Mouse (Mus musculus) lung, postnatal 0 days (tissue): ENCODE measurements around the gene Thsd1. TPM values are rescaled to one million over a fixed set of nuclear protein-coding genes. Genes with fewer than 3 reads are reported as not detected.
A peak's percentile ranks its signal among the peaks of the same experiment; 100 is the strongest.

Experiments
- ATAC-seq: fragments of 200-750 bp; cut with Nextera tagmentation; 2 replicates; pipeline ENCODE4 v1.8.0; 2017; ENCODE audit warnings: moderate library complexity
- DNase-seq: peaks from one replicate; pipeline ENCODE4 v3.0.0-alpha.2; 2016; ENCODE audit warnings: low spot score
- H3K27ac ChIP-seq: fragments of 300-500 bp; sonication (generic); 2 replicates; pipeline ENCODE4 v1.5.1; 2014; ENCODE audit warnings: antibody characterized with exemption, mild to moderate bottlenecking, low read length, mixed read lengths
- H3K27me3 ChIP-seq: fragments of 300-500 bp; sonication (generic); replicated peaks from 2 replicates; pipeline ENCODE4 v1.6.1; 2014; ENCODE audit warnings: low read length, mixed read lengths; ENCODE audit not compliant: insufficient read depth
- H3K36me3 ChIP-seq: fragments of 300-500 bp; sonication (generic); 2 replicates; pipeline ENCODE4 v1.6.1; 2014; ENCODE audit warnings: low read length, mixed read lengths; ENCODE audit not compliant: insufficient read depth
- H3K4me1 ChIP-seq: fragments of 300-500 bp; sonication (generic); 2 replicates; pipeline ENCODE4 v1.6.1; 2014; ENCODE audit warnings: antibody characterized with exemption, low read depth, low read length, mixed read lengths; ENCODE audit not compliant: insufficient read depth
- H3K4me2 ChIP-seq: fragments of 300-500 bp; sonication (generic); replicated peaks from 2 replicates; pipeline ENCODE4 v1.6.1; 2014; ENCODE audit warnings: low read depth, mild to moderate bottlenecking, low read length, moderate library complexity, mixed read lengths
- H3K4me3 ChIP-seq: fragments of 300-500 bp; sonication (generic); 2 replicates; pipeline ENCODE4 v1.5.1; 2014; ENCODE audit warnings: low read depth, low read length
- H3K9ac ChIP-seq: fragments of 300-500 bp; sonication (generic); replicated peaks from 2 replicates; pipeline ENCODE4 v1.6.1; 2014; ENCODE audit warnings: low read depth, mild to moderate bottlenecking
- H3K9me3 ChIP-seq: fragments of 300-500 bp; sonication (generic); 2 replicates; pipeline ENCODE4 v1.6.1; 2016; ENCODE audit warnings: low read length, mixed read lengths
- CTCF ChIP-seq: IDR thresholded peaks from 2 replicates; pipeline ENCODE4 v1.5.1; 2016; ENCODE audit warnings: antibody characterized with exemption, mild to moderate bottlenecking
- EP300 ChIP-seq: IDR thresholded peaks from 2 replicates; pipeline ENCODE4 v1.6.1; 2016; ENCODE audit warnings: antibody characterized with exemption, mild to moderate bottlenecking, control low read depth
- WGBS: fragments of 180-500 bp; shearing (Covaris S2); extraction: QIAGEN DNeasy Blood & Tissue Kit; methylation state at CpG from one replicate; pipeline ENCODE4 v1.1.7; 2014; 5-methylcytosine and 5-hydroxymethylcytosine counted together
- polyA plus RNA-seq: library from polyadenylated mRNA; unstranded; fragments of >200 nt; fragmentation: Nextera tagmentation; extraction: Ambion mirVana; gene quantifications from 2 replicates; pipeline ENCODE4 v1.2.1, GENCODE M21; 2015

Gene Thsd1
- polyA plus RNA-seq, 1 experiment from 2014 or later: 32.0 TPM

DNA sequence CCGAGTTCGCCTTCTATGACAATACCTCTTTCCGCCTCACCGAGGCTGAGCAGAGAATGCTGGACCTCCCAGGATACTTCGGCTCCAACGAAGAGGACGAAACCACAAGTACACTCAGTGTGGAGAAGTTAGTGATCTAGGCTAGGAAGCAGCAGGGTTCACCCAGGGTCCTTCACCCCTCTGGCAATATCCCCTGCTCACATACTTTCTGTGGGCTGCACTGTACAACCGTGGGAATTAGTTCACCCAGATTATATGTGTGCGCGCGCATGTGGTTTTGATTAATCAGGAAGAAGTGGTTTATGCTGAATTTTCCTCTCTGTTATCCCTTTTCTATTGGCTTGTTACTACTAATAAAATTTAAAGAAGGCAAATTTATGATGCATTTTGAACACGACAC is 32.4 kb downstream of the Thsd1 start:
- H3K27ac ChIP-seq: peak overlapping the region; percentile 52
- ATAC-seq: peak; percentile 17; the same call in 1 of the 2 replicates

DNA sequence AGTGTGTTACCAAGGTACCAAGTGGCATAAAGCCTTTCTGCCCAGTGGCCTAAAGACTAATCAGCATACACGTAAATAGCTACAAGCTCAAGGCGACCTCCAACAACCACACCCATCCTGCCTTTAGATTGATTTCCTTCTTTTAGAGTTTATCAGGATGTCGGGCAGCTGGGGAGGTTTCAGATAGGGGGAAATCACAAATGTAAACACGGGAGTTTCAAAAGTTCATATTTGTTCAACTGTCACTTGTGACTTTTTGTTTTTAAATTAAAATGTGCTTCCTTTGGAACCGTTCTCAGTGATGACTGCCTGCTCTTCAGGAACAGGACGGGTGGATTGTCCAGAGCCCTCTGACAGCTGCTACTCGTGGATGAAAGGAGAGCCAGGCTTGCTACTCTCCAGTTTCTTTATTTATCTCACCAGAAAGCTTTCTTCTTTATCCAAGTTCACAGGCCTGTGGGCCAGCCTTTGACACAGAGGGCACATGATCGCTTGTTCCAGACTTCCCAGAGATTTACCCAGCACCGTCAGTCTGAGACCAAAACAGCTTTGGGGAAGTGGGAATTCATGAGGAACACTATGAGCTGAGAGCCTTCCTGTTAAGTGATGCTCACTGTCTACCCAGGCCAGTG is 33.1 kb downstream of the Thsd1 start:
- Histone ChIP-seq H3K4me2 (no peak overlapping the region), H3K36me3 (no peaks in the 10 kb centered on the region), H3K9ac (no peak overlapping the region), H3K27ac (peak overlapping the region; percentile 57), H3K4me3 (no peak overlapping the region), H3K27me3 (no peaks in the 10 kb centered on the region), H3K9me3 (no peaks in the 10 kb centered on the region), H3K4me1 (0 out of 2 replicates have a peak, but pooled peaks cover 2% of the 10 kb centered on the region)
- DNase-seq: peak; percentile 76
- ATAC-seq: peak; percentile 74
- WGBS: 16% methylated on average over 9 of the region's 9 CpGs
- TF ChIP-seq CTCF: no peak
- peak; percentile 93 for TF ChIP-seq EP300

More for the DNA sequence above, 32.4 kb downstream of the Thsd1 start:
- no peak for DNase-seq
- Histone ChIP-seq H3K4me3 (no peak overlapping the region), H3K36me3 (no peaks in the 10 kb centered on the region), H3K4me2 (no peak overlapping the region), H3K9ac (no peak overlapping the region), H3K9me3 (no peaks in the 10 kb centered on the region), H3K4me1 (0 out of 2 replicates have a peak, but pooled peaks cover 2% of the 10 kb centered on the region), H3K27me3 (no peaks in the 10 kb centered on the region)
- WGBS: 71% methylated on average over 12 of the region's 12 CpGs
- no peak for TF ChIP-seq CTCF
- TF ChIP-seq EP300: no peak

DNA sequence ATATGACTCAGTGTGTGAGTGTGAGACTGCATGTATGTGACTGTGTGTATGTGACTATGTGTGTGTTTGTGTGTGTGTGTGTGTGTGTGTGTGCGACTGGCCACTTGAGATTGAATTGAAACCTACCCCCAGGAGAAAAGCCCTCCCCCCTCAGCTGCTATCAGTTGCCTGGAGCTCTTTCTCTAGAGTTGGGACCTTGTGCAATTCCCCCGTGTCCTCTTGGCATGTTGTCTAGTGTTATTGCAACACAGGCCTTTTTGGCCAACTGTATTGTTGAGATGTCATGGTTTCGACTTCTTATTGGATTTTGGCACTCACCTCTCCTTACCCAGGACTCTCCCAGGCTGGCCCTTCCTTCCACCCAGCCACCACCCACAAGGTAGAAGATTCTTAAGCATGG is 35.2 kb downstream of the Thsd1 start:
- Histone ChIP-seq H3K4me1 (0 out of 2 replicates have a peak, but pooled peaks cover 2% of the 10 kb centered on the region), H3K27me3 (no peaks in the 10 kb centered on the region), H3K4me3 (no peak overlapping the region), H3K4me2 (no peak overlapping the region), H3K36me3 (no peaks in the 10 kb centered on the region), H3K27ac (no peak overlapping the region), H3K9me3 (no peaks in the 10 kb centered on the region), H3K9ac (no peak overlapping the region)
- TF ChIP-seq EP300: peak; percentile 20; the same call in 1 of the 2 replicates
- no peak for TF ChIP-seq CTCF
- DNase-seq: peak; percentile 71
- WGBS: 46% methylated on average over 3 of the region's 3 CpGs
- peak; percentile 46 for ATAC-seq

DNA sequence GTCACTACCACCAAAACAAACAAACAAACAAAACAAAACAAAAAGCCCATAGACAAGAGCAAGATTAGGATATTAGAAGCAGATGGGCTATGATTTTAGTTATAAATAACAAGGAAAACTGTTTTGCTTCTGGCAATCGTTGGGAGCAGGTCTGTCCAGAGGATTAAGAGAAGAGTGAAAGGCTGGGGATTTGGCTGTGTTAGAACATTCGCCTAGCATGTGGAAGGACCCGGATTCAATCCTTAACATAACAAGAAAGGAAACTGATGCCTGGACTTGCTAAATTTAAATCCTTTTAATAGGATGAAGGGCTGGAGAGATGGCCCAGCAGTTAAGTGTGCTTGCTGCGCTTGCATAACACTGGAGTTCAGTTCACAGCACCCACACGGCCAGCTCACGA is 37.2 kb downstream of the Thsd1 start:
- Histone ChIP-seq H3K4me1 (0 out of 2 replicates have a peak, but pooled peaks cover 2% of the 10 kb centered on the region), H3K27me3 (no peaks in the 10 kb centered on the region), H3K9ac (no peak overlapping the region), H3K36me3 (no peaks in the 10 kb centered on the region), H3K4me2 (no peak overlapping the region), H3K27ac (no peak overlapping the region), H3K9me3 (no peaks in the 10 kb centered on the region), H3K4me3 (no peak overlapping the region)
- ATAC-seq (no peak), DNase-seq (no peak)
- TF ChIP-seq EP300: no peak
- TF ChIP-seq CTCF: no peak
- 77% methylated on average over 6 of the region's 6 CpGs for WGBS

DNA sequence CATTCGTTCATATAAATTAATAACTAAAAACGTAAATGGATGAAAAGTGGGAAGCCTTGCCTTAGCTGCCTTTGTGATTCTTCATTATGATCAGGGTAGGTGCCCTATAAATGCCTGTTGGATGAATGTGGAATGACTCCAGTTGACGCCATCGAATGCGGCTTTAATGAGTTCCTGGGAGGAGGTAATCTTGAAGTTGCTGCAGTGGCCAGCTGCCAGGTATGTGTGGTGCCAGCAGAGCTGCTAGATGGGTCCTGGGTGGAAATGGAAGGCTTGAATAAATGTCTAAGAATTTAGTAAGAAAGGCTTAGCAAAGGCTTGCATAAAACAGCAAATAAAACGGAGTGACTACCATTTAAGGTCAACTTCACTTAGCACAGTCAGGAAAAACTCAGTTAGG is 37.7 kb downstream of the Thsd1 start:
- Histone ChIP-seq H3K4me3 (no peak overlapping the region), H3K4me2 (no peak overlapping the region), H3K9ac (no peak overlapping the region), H3K36me3 (no peaks in the 10 kb centered on the region), H3K27ac (no peak overlapping the region), H3K27me3 (no peaks in the 10 kb centered on the region), H3K4me1 (no peaks in the 10 kb centered on the region), H3K9me3 (no peaks in the 10 kb centered on the region)
- 71% methylated on average over 6 of the region's 6 CpGs for WGBS
- ATAC-seq (no peak), DNase-seq (peak; percentile 25)
- TF ChIP-seq CTCF: no peak
- no peak for TF ChIP-seq EP300

DNA sequence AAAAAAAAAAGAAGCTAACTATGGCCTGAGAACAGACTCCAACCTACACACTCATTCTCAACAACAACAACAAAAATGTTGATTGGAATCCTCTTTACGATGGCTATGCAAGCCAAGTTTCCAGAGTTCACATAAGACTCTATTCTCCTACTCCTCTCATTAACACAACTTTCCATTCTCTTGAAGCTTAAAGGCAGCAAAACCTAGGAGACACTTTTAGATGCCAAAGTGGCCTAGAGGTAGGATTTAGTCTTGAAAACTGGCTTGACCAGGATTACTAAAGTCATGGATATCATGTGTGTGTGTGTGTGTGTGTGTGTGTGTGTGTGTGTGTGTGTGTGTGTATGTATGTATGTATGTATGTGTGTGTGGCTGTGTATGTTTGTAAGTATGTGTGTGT is 38.1 kb downstream of the Thsd1 start:
- 84% methylated on average over 1 of the region's 1 CpGs for WGBS
- Histone ChIP-seq H3K9ac (no peak overlapping the region), H3K27ac (no peak overlapping the region), H3K36me3 (no peaks in the 10 kb centered on the region), H3K4me3 (no peak overlapping the region), H3K9me3 (no peaks in the 10 kb centered on the region), H3K4me2 (no peak overlapping the region), H3K4me1 (no peaks in the 10 kb centered on the region), H3K27me3 (no peaks in the 10 kb centered on the region)
- ATAC-seq (no peak), DNase-seq (no peak)
- no peak for TF ChIP-seq EP300
- TF ChIP-seq CTCF: no peak
